Mouse (Mus musculus): ENCODE data around the gene Irgm2. TPM values are rescaled to one million over a fixed set of nuclear protein-coding genes. Genes with fewer than 3 reads are reported as not detected.
"Not testable (repeated sequence)": the region's sequence is repeated elsewhere in the genome, so short reads cannot be mapped to it uniquely, and the experiment has no call there.

The Irgm2 gene
- polyA plus RNA-seq, 1 experiment from 2014 or later = 3.0 TPM

DNA sequence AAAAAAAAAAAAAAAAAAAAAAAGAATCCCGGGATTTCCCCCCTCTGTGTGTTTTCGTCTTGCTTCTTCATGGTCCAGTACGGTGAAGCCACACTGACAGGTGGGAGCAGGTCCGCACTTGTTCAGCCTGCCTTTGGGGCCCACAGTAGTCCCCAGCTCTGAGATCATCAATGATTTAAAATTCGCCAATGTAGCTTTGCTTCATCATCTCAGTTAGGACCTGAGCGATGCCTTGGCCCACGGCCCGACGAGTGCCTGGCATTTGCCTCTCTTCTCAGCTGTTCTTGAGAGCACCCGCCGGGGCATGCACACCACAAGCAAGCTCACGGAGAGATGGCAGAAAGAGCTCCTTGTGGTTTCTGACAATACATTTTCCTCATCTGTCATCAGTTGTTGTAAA, 1.6 kb downstream of the Irgm2 start:
- no peak overlapping the region for H3K27ac ChIP-seq (ENCODE audit: low read length)
- no peak overlapping the region for H3K9ac ChIP-seq (ENCODE audit: low read length)
- no peaks in the 10 kb centered on the region for H3K36me3 ChIP-seq (ENCODE audit: control insufficient read depth, insufficient read depth, low read length)
- H3K4me3 ChIP-seq (ENCODE audit: low read length) = no peak overlapping the region
- WGBS = 82% methylated on average over 12 of the region's 12 CpGs
- no peak for ATAC-seq (ENCODE audit: low read depth)
- no peak overlapping the region for H3K4me2 ChIP-seq (ENCODE audit: low read depth, low read length)
- no peaks in the 10 kb centered on the region for H3K9me3 ChIP-seq (ENCODE audit: control insufficient read depth, low read length)
- no peaks in the 10 kb centered on the region for H3K27me3 ChIP-seq (ENCODE audit: control insufficient read depth, insufficient read depth, low read depth, low read length)
- H3K4me1 ChIP-seq (replicated peaks; ENCODE audit: control insufficient read depth, insufficient read depth, low read length) = no peaks in the 10 kb centered on the region

DNA sequence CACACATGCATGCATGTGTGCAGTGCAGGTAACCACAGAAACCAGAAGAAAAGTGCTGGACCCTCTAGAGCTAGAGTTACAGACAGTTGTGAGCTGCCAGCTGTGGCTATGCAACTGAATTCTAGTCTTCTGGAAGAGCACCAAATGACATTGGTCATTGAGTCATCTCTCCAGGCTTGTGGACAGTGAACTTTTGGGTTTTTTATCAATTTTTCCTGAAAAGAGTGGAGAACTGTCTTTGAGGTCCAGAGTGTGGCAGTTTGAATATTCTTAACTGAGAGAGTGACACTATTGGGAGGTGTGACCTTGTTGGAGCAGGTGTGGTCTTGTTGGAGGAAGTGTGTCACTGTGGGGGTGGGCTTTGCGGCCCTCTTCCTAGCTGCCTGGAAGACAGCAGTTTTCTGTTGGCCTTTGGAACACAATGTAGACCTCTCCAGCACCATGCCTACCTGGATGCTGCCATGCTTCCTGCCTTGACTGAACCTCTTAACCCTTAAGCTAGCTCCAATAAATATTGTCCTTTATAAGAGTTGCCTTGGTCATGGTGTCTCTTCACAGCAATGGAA, 11.0 kb downstream of the Irgm2 start:
- Histone ChIP-seq H3K27ac (ENCODE audit: low read length) (no peak overlapping the region), H3K9me3 (ENCODE audit: control insufficient read depth, low read length) (no peaks in the 10 kb centered on the region), H3K27me3 (ENCODE audit: control insufficient read depth, insufficient read depth, low read depth, low read length) (no peaks in the 10 kb centered on the region), H3K4me2 (ENCODE audit: low read depth, low read length) (no peak overlapping the region), H3K4me1 (replicated peaks; ENCODE audit: control insufficient read depth, insufficient read depth, low read length) (no peaks in the 10 kb centered on the region; the same call in 1 of the 2 replicates), H3K4me3 (ENCODE audit: low read length) (no peak overlapping the region), H3K36me3 (ENCODE audit: control insufficient read depth, insufficient read depth, low read length) (no peaks in the 10 kb centered on the region), H3K9ac (ENCODE audit: low read length) (no peak overlapping the region)
- WGBS = 92% methylated on average over 1 of the region's 1 CpGs
- ATAC-seq (ENCODE audit: low read depth) = no peak

DNA sequence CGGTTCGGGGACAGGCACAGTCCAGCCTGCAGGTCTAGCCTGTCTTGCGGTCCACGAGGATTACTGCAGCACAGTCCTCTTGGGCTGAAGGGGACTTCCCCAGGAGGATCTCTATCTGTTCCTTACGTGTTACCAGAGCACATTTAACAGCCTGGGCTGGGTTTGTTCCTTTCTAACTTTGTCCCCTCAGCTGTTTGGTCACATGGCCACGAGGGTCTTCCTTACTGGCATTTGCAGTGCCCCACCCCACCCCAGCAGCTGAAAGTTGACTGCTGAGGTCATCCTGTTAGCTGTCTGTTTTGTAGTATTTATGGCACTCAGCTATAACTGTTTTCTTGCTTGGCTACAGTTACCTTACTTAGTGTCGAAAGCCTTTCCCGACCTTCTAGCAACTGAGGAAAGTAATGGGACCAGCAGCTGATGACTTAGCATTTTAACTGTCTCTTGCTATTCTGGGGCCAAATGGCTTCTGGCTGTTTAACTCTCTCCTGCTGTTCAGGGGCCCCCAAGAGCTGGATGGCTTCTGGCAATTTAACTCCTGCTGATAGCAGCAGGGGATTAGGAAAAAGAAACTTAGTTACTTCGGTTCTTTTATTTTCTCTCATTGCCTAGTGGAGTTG, 11.8 kb downstream of the Irgm2 start:
- Histone ChIP-seq H3K4me3 (ENCODE audit: low read length) (no peak overlapping the region), H3K4me2 (ENCODE audit: low read depth, low read length) (no peak overlapping the region), H3K27ac (ENCODE audit: low read length) (no peak overlapping the region), H3K27me3 (ENCODE audit: control insufficient read depth, insufficient read depth, low read depth, low read length) (no peaks in the 10 kb centered on the region), H3K9ac (ENCODE audit: low read length) (no peak overlapping the region), H3K36me3 (ENCODE audit: control insufficient read depth, insufficient read depth, low read length) (no peaks in the 10 kb centered on the region), H3K9me3 (ENCODE audit: control insufficient read depth, low read length) (no peaks in the 10 kb centered on the region), H3K4me1 (replicated peaks; ENCODE audit: control insufficient read depth, insufficient read depth, low read length) (no peaks in the 10 kb centered on the region; the same call in 1 of the 2 replicates)
- 25% methylated on average over 9 of the region's 9 CpGs for WGBS
- no peak for ATAC-seq (ENCODE audit: low read depth)

DNA sequence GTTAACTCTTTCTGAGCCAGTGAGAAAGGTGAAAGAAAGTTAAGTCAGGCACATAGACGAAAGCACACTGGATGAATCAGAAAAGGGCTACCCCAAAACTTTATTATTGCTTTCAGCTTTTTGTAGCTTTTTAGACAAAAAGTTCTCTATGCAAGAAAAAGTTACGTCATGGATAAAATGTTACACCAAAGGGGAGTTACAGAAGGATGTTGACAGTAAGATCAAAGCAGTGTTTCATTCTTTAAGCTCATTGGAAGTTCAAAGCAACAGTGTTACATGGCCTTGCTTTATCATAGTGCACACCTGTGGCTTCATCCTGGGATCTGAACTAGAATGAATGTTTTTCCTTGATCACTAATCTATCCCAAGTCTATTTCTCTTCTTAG, 12.3 kb downstream of the Irgm2 start:
- ATAC-seq (ENCODE audit: low read depth) = no peak

DNA sequence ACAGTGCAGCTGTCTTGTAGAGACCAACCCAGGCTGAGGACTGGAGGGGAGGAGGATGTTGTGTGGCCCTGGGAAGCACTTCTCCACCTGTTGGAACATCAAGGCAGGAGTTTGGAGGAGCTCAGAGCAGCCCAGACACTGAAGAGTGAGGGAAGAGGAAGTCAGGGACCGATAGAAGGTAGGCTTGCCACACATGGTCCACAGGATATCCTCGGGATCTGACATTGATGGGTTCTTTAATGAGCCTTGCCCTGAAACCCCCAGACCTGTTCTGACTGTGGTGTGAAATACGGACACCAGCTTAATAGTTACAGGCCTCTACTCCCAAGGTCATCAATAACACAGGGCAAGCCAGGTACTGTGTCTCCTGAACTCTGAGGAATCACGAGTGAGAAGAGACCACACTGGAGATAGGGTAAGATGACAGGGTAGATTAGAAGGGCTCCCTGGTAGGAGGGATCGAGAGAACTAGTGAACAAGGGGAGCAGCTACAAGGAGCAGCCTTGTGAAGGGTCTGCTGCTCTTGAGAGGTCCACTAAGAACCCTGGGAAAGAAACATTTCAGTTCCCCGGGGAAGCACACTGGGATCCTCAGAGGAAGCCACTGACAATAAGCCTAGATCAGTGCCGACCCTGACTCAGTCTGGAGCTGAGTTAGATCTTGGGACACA, 14.4 kb downstream of the Irgm2 start:
- no peaks in the 10 kb centered on the region for H3K36me3 ChIP-seq (ENCODE audit: control insufficient read depth, insufficient read depth, low read length)
- H3K27me3 ChIP-seq (ENCODE audit: control insufficient read depth, insufficient read depth, low read depth, low read length) = no peaks in the 10 kb centered on the region
- H3K9me3 ChIP-seq (ENCODE audit: control insufficient read depth, low read length) = no peaks in the 10 kb centered on the region
- no peaks in the 10 kb centered on the region; the same call in 1 of the 2 replicates for H3K4me1 ChIP-seq (replicated peaks; ENCODE audit: control insufficient read depth, insufficient read depth, low read length)
- H3K4me2 ChIP-seq (ENCODE audit: low read depth, low read length) = 0 out of 2 replicates have a peak overlapping the region, but pooled peaks have one; percentile 58
- 65% methylated on average over 7 of the region's 7 CpGs for WGBS
- H3K4me3 ChIP-seq (ENCODE audit: low read length) = no peak overlapping the region
- no peak overlapping the region for H3K9ac ChIP-seq (ENCODE audit: low read length)
- no peak overlapping the region for H3K27ac ChIP-seq (ENCODE audit: low read length)
- ATAC-seq (ENCODE audit: low read depth) = no peak

More for the DNA sequence above, 12.3 kb downstream of the Irgm2 start:
- no peak overlapping the region for H3K4me3 ChIP-seq (ENCODE audit: low read length)
- H3K27me3 ChIP-seq (ENCODE audit: control insufficient read depth, insufficient read depth, low read depth, low read length) = no peaks in the 10 kb centered on the region
- H3K9me3 ChIP-seq (ENCODE audit: control insufficient read depth, low read length) = no peaks in the 10 kb centered on the region
- H3K4me2 ChIP-seq (ENCODE audit: low read depth, low read length) = no peak overlapping the region
- H3K36me3 ChIP-seq (ENCODE audit: control insufficient read depth, insufficient read depth, low read length) = no peaks in the 10 kb centered on the region
- no peak overlapping the region for H3K27ac ChIP-seq (ENCODE audit: low read length)
- H3K9ac ChIP-seq (ENCODE audit: low read length) = no peak overlapping the region
- WGBS = 15% methylated on average over 2 of the region's 2 CpGs
- H3K4me1 ChIP-seq (replicated peaks; ENCODE audit: control insufficient read depth, insufficient read depth, low read length) = no peaks in the 10 kb centered on the region; the same call in 1 of the 2 replicates

DNA sequence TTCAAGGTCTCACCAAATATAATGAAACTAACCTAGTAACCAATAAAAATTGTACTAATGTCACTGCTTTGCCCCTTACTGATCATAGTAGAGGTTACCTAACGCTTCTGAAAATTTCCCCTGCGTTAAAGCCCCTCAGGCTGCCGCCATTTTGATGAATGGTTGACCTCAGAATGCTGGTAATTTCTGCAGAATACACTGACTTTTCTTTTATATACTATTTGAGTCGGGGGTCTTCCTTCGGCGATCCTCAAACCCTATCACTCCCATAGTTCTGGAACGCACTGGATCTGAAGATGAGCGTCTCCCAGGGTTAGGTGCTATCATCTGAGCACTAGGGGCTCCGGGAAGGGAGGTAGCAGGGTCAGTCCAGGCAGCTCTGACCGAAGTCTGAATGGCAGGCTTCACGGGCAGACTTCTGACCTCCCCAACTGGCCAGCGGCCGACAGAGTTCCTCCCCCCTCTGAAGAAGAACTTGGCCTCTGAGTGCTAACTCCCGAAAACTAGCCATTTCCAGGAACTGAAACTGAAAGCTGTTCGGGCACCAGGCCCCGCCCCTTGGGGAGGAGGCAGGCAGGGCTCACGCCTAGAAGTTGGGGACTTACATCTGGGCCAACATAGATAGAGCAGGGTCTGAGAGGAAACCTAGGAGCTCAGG, 15.1 kb downstream of the Irgm2 start:
- ATAC-seq (ENCODE audit: low read depth) = peak; percentile 95
- peak overlapping the region; percentile 77 for H3K9ac ChIP-seq (ENCODE audit: low read length)
- no peaks in the 10 kb centered on the region for H3K27me3 ChIP-seq (ENCODE audit: control insufficient read depth, insufficient read depth, low read depth, low read length)
- H3K36me3 ChIP-seq (ENCODE audit: control insufficient read depth, insufficient read depth, low read length) = no peaks in the 10 kb centered on the region
- H3K4me1 ChIP-seq (replicated peaks; ENCODE audit: control insufficient read depth, insufficient read depth, low read length) = no peaks in the 10 kb centered on the region; the same call in 1 of the 2 replicates
- H3K4me3 ChIP-seq (ENCODE audit: low read length) = peak overlapping the region; percentile 66
- H3K9me3 ChIP-seq (ENCODE audit: control insufficient read depth, low read length) = no peaks in the 10 kb centered on the region
- 26% methylated on average over 16 of the region's 17 CpGs for WGBS
- peak overlapping the region; percentile 58 for H3K4me2 ChIP-seq (ENCODE audit: low read depth, low read length)
- H3K27ac ChIP-seq (ENCODE audit: low read length) = no peak overlapping the region

DNA sequence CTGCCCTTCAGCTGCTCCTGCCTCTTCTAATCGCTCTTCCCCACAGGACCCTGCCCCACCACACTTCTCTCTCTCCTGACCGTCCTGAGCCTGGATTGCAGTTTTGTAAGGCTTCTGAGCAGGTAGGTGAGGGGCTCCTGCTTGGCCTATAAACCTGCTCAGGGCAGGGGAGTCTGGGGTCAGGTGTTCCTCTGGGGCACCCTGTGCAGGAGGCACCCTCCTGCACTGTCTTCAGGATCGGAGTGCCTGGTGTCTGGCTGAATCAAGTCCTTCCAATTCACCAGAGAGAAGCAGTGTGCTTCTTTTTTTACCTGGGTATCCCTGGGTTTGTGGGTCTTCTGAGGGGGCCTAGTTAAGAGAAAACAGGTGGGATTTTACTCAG, 15.6 kb downstream of the Irgm2 start:
- H3K4me1 ChIP-seq (replicated peaks; ENCODE audit: control insufficient read depth, insufficient read depth, low read length) = not testable (repeated sequence)
- ATAC-seq (ENCODE audit: low read depth) = peak; percentile 51

DNA sequence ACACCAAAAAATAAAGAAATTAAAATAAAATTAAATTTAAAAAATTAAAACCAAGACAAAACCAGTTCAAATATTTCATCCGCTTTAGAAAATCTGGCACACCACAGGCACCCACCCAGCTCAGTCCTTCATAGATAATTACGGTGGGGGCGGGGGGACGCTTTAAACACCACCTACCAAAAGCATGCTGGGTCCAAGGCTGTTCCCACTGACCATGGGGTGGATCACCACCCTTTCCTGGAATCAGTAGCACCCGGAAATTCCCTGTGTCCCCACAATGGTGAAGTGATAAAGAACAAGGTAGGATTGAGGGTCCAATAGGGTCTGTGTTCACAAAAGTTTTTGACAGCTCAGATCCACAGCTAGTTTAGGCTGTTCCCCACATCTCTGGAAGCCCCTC, 16.4 kb downstream of the Irgm2 start:
- no peaks in the 10 kb centered on the region for H3K27me3 ChIP-seq (ENCODE audit: control insufficient read depth, insufficient read depth, low read depth, low read length)
- no peak for ATAC-seq (ENCODE audit: low read depth)
- no peak overlapping the region for H3K9ac ChIP-seq (ENCODE audit: low read length)
- WGBS = 62% methylated on average over 5 of the region's 5 CpGs
- H3K4me2 ChIP-seq (ENCODE audit: low read depth, low read length) = no peak overlapping the region
- H3K36me3 ChIP-seq (ENCODE audit: control insufficient read depth, insufficient read depth, low read length) = no peaks in the 10 kb centered on the region
- H3K9me3 ChIP-seq (ENCODE audit: control insufficient read depth, low read length) = no peaks in the 10 kb centered on the region
- H3K27ac ChIP-seq (ENCODE audit: low read length) = no peak overlapping the region
- H3K4me3 ChIP-seq (ENCODE audit: low read length) = no peak overlapping the region
- no peaks in the 10 kb centered on the region; the same call in 1 of the 2 replicates for H3K4me1 ChIP-seq (replicated peaks; ENCODE audit: control insufficient read depth, insufficient read depth, low read length)

More for the DNA sequence above, 15.6 kb downstream of the Irgm2 start:
- Histone ChIP-seq H3K4me2 (ENCODE audit: low read depth, low read length) (peak overlapping the region; percentile 58), H3K4me3 (ENCODE audit: low read length) (peak overlapping the region; percentile 66), H3K9ac (ENCODE audit: low read length) (peak overlapping the region; percentile 40)
- 10% methylated on average over 2 of the region's 3 CpGs for WGBS
- not testable (repeated sequence) for H3K27me3 ChIP-seq (ENCODE audit: control insufficient read depth, insufficient read depth, low read depth, low read length); H3K36me3 ChIP-seq (ENCODE audit: control insufficient read depth, insufficient read depth, low read length); H3K27ac ChIP-seq (ENCODE audit: low read length); H3K9me3 ChIP-seq (ENCODE audit: control insufficient read depth, low read length)

DNA sequence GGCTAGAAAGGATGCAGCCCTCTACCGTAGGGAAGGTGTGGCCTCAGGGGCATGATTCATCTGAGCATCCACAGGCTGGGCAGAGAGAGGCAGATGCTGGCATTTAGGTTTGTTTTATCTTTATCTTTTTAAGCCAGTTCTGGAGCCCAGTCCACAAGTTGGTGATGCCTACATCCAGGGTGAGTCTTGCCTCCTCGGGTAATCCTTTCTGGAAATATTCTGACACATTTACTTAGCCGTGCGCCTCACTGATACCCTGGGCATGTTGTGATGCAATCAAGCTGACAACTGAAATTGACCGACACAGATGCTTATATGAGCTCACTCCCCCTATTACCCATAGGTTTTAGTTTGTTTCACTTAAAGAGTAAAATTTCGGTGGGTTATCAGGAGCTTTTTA, 17.4 kb downstream of the Irgm2 start:
- Histone ChIP-seq H3K4me3 (ENCODE audit: low read length) (no peak overlapping the region), H3K27me3 (ENCODE audit: control insufficient read depth, insufficient read depth, low read depth, low read length) (no peaks in the 10 kb centered on the region), H3K4me2 (ENCODE audit: low read depth, low read length) (no peak overlapping the region), H3K36me3 (ENCODE audit: control insufficient read depth, insufficient read depth, low read length) (no peaks in the 10 kb centered on the region), H3K4me1 (replicated peaks; ENCODE audit: control insufficient read depth, insufficient read depth, low read length) (no peaks in the 10 kb centered on the region; the same call in 1 of the 2 replicates), H3K9me3 (ENCODE audit: control insufficient read depth, low read length) (no peaks in the 10 kb centered on the region), H3K9ac (ENCODE audit: low read length) (no peak overlapping the region), H3K27ac (ENCODE audit: low read length) (no peak overlapping the region)
- 64% methylated on average over 6 of the region's 6 CpGs for WGBS
- no peak for ATAC-seq (ENCODE audit: low read depth)
